Mouse (Mus musculus): ENCODE data around the gene Ssr4.
A peak's percentile ranks its signal among the peaks of the same experiment; 100 is the strongest.

Gene Ssr4

GRCm38 (mm10) chrX:73815072-73815471, 28.2 kb downstream of the Ssr4 start:
- DNase-seq, result no peak

DNA sequence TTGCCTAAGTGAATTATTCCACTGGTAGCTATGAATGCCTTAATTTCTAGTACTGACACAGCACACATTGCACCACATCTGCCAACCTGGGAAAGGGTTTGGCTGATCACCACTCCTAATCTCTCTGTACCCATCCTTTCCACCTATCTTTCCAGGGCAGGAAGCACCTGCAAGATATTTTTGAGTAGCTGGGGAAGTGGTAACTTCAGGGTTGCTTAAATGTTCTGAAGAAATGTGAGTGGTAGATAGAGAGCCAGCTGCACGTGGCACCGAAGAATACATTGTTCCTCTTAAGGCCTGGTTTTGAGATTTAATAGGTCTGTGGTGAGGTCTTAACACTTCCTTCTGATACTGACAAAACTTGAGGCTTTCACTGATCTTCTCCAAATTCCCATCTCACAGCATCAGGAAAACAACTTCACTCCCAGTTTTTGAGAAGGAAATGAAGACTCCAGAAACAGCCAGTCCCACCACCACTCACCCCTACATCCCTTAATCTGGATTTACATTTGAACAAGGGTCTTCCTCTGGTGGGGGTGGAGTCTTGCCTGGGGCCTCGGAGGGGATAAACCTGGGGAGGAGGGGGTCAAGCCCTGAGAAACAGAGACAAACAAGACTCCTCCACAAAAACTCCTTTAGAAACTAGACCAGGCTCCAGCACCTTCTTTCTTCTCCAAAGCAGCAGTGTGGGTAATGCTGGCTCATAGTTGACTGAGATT, 29.9 kb downstream of the Ssr4 start:
- no peak for DNase-seq

- DNase-seq, result peak; percentile 21
Measured at GRCm38 (mm10) chrX:73823747-73824146, 36.9 kb downstream of the Ssr4 start.

DNA sequence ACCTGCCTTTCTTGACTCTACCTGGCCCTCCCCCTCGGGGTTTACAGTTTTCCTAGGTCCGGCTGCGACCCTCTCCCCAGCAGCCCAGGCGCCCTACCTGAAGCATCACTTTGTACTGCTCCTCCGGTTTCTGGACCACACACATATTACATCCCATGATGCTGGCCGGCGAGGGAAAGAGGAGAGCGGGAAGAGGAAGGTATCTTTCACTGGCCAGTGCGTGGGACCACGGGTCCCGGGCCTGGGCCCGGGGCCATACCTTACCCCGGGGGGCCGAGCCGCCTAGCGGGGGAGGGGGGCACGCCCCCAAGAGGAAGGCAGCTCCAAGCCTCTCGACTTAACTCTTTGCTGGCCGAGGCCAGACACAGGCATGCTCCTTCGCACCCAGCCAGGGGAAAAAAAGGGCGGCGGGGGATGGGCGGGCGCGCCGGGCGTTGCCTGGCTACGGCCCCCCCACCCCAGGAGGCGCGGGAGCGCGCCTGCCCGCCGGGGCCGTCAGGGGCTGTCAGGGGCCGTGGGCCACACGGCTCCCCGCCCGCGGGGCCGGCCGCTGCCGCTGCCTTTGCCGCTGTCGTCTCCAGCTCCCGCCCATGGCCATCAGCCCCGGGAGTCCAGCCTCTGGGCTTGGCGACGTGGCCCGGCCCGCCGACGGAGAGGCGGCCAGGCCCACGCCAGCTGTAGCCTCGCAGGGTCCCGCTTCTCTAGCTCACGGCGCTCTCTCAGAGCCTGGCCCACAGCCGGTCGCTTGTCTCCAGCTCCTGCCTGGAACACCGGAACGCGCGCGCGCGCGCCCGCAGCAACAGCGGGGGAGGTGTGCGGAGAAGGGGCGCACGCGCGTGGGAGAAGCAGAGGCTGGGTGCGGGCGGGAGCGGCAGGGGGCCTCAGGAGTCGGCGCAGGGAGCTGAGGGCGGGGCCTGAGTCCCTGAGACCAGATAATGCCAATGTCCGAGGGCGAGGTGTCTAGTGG, 37.6 kb downstream of the Ssr4 start, which contains the start of gene Pdzd4:
TSS of gene Pdzd4 (minus strand) at position 785 of the 967 bp plus-strand sequence.
- DNase-seq, result peak; percentile 71

DNA sequence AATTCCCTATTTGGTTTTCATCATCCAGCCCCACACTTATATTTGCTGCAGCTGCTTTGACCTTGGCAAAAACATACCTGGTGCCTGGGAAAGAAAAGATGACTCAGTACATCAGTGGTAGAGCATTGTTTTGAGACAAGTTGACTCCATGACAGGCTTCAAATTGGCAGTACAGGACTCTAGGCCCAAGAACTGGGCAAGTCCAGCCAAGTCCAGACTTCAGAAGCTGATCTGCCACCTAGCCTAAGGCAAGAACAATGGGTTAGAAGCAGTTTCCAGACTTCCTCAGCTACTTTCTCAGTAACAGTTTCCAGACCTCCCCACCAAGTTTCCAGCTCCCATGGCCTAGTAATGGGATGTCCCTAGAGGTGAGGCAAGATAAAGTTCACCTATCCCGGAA, 48.9 kb downstream of the Ssr4 start:
- DNase-seq, result no peak

- DNase-seq, result no peak
Measured at GRCm38 (mm10) chrX:73836691-73837090, 49.9 kb downstream of the Ssr4 start.

Measured in cerebellum, adult 11 months (tissue).